Mouse (Mus musculus) WW6 (cell line): ENCODE data around the gene Tanc2.

Experiments
- DNase-seq: peaks from one replicate; pipeline ENCODE4 v3.0.0-alpha.2; 2013; ENCODE audit warnings: low read depth, low spot score

Gene Tanc2

DNA sequence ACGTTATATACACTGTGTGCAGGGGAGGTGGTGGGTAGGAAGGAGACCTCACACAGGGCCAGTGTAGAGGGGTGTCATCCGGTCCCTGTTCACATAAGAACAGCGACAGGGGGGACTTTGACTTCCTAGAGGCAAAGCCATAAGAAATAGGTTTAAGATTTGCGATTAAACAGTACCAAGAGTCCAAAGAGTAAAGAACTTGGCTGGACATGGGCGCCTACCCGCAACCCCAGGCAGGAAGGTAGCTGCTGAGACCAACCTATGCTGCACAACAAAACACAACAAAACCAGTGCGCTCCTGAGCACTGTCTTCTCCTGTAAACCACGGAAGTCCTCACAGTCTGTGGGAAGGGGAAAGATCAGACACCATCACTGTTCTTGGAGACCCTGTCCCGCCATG lies 362.3 kb downstream of the Tanc2 start:
- no peak for DNase-seq

DNA sequence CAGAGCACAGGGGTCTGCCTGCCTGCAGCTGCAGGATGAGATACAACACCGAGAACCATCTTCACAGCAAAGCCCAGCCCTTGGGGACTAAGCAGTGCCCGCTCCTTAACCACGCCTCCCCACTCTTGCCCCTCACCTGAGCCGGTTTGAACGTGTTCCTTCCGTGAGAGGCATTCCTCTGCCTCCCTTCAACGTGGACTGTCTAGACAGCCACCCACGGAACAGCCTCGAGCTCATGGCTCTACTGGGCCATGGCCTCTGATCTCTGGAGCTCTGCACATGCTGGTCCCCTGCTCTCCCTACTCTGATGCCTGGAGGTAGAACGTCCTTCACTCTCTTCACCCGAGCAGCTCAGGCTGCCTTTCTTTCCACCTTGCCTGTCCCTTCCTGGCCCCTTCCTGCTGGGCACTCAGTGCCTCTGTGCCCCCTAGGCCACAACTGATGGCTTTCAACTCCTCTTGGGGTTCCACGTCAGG lies 363.2 kb downstream of the Tanc2 start, which contains the start of gene Cyb561:
TSS of gene Cyb561 (minus strand) at position 426 of the 476 bp plus-strand sequence.
- DNase-seq, result no peak

GRCm38 (mm10) chr11:105953402-105953801 lies 363.6 kb downstream of the Tanc2 start:
- DNase-seq, result no peak

DNA sequence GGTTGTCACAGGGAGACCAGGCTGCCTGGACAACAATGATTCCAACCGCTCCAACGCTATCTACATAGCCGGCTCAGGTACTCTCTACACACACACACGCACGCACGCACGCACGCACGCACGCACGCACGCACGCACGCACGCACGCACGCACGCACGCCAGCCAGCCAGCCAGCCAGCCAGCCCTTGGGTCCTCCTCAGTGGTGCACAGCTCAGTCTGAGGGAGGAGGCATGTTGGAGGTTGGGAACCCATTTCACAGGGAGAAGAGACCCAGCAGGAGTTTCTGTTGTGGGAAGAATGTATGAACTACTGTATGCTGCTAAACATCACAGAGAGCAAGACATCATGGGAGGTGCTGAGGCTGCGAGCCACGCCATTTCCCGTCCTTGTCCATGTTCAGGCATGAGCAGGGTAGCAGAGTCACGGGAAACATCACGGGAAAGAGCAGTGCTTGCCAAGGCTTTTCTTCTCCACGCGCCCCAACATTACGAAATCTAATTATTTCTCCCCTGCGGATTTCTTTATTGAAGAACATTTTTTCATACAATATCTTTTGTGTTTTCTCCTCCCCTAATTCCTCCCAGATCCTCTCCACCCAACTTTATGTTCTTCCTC lies 366.1 kb downstream of the Tanc2 start:
- no peak for DNase-seq

DNA sequence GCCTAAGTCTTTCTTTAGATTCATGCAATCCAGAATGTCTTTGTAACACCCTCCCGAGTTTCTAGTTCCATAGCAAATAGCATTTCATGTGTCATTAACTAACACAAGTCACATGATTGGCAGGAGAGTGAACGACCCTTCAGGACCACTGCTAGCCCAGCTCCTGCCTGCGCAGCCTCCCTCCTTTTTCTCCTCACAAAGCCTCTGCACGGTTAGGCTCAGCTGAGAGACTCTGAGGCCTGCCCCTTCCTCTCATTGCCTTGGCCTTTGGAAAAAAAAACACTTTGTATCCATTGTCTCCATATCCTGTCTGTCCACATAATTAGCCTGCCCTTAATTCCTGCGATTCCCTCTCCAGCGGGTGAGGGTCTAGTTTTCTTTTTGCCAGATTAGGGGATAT lies 367.7 kb downstream of the Tanc2 start:
- DNase-seq, result no peak

- DNase-seq, result no peak
These were observed 368.8 kb downstream of the Tanc2 start for GRCm38 (mm10) chr11:105958566-105958965.

DNA sequence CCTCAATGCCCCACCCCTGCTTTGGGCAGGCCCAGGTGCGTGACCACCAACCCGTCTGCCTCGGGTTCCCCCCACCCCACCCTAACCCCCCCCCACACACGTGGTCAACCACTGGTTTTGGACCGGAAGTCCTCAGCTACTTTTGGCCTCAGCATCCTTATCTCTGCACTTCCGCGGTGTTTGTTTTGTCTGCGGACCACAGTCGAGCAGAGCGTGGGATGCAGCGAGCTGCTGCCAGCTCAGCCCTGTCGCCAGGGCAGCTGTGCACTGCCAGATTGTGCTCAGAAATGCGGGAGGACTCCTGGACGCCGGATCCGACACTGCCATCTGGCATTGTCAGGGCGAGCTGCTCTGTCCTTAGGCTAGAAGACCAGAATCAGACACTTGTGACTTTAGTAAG lies 369.6 kb downstream of the Tanc2 start:
- no peak for DNase-seq

DNA sequence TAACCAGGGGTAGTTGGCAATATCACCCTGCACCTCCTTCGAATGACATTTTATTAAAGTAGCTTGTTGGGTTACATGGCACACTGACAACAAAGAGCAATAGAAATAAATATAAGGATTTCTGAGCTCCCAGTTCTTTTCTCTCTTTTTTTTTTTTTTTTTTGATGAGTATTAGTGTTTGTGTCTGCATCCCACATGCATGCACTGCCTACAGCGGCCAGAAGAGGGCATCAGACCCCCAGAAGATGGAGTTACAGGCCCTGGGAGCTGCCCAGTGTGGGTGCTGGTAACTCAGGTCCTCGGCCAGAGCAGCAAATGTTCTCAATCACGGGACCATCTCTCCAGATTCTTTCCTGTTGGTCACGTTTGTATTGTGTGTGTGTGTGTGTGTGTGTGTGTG lies 374.9 kb downstream of the Tanc2 start:
- no peak for DNase-seq

GRCm38 (mm10) chr11:105966288-105966687 lies 376.5 kb downstream of the Tanc2 start:
- DNase-seq, result no peak

DNA sequence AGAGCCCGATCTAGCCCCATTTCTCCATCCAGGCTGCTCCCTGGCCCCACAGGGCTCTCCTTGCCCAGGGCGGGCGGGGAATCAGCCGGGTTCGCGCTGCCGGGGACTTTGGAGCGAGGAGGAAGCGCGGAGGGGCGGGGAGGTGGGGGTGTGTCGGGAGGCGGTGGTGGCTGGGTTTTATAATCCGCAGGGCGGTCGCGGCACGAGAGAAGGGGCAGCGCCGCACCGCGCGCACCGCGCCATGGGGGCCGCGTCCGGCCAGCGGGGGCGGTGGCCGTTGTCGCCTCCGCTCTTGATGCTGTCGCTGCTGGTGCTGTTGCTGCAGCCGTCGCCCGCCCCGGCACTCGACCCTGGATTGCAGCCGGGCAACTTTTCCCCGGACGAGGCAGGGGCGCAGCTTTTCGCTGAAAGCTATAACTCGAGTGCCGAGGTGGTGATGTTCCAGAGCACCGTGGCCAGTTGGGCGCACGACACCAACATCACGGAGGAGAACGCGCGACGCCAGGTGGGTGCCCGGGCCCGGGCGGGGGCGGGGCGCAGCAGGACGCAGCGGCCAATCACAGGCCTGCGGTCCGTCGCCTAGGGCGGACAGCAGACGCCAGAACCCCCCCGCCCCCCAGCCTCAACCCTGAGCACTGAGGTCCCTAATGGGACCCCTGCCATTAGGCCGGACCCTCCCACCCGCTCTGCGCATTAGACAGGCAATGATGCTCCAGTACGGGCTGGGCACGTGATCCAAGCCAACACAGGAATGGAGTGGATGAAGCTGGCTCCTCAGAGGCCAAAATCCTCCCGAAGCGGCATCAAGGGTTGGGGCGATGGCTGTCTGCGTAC lies 378.2 kb downstream of the Tanc2 start, which contains the start of gene Ace:
TSS of gene Ace (plus strand) at position 205 of the 834 bp plus-strand sequence.
- no peak for DNase-seq

DNA sequence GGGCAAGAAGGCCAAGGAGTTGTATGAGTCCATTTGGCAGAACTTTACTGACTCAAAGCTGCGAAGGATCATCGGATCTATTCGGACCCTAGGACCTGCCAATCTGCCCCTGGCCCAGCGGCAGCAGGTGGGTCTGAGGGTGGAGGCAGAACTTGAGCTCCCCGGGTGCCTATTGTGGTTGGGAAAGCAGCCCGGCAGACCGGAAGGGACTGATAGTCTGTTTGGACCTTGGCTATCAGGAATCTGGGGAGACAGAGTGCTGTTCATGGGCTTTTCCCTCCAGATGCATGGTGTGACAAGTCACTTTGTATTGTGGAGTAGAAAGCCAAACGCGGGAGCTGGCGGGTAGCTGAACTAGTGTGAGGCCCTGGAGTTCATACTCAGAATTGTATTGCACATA lies 379.2 kb downstream of the Tanc2 start:
- DNase-seq, result no peak

DNA sequence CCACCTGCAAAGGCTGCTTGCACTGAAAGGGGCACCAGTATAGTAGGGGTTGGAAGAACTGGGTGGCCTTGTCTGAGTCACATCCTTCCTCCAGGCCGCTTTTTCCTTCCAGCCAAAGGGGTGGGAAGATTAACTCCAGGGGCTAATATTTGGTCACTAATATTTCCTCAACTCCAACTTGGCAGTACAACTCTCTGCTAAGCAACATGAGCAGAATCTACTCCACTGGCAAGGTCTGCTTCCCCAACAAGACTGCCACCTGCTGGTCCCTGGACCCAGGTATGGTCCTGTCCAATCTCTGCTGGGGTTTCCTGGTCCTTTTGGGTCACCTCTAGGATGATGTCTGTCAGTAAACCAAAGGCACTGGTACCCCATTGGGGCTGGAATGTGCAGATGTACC lies 379.7 kb downstream of the Tanc2 start:
- DNase-seq, result no peak

DNA sequence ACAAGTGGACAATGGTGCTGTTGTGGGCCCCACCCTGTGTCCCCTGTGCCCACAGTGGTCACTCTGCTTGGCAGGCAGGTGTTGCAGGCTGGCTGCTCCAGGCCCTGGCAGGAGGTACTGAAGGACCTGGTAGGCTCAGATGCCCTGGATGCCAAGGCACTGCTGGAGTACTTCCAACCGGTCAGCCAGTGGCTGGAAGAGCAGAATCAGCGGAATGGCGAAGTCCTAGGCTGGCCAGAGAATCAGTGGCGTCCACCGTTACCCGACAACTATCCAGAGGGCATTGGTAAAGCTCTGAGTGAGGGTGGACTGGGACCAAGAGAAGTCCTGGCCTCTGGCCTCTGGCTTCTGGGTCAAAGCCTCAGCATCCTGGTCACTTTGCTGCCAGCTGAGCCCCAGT lies 384.8 kb downstream of the Tanc2 start:
- no peak for DNase-seq

DNA sequence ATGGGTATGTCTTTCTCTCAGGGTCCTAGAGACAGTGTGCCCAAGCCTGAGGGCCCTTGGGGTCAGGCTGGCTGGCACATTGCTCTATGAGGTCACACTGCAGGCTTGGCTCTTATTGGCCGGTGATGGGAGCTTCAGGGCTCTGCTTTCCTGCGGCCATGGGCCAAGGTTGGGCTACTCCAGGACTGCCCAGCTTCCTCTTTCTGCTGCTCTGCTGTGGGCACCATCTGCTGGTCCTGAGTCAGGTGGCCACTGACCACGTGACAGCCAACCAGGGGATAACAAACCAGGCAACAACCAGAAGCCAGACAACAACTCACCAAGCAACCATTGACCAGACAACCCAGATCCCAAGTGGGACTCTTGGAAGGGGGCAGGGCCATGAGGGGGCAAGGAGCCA lies 385.3 kb downstream of the Tanc2 start:
- DNase-seq, result no peak

DNA sequence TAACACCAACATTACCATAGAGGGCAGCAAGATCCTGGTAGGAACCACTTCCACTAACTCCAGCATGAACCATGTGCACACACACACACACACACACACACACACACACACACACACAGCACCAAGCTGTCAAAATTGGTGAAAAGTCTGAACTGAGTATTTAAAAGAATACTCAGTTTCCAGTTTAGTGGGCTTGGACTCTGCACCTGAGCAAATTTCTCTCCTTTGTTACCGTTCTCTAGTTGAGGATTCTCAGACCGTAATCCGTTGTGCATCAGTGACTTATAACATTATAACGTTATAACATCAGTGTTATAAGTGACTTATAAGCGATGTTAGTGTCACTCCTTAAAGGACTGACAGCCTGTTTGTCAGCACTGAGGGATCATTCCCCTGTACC lies 385.9 kb downstream of the Tanc2 start:
- no peak for DNase-seq

GRCm38 (mm10) chr11:105978232-105978631 lies 388.4 kb downstream of the Tanc2 start:
- no peak for DNase-seq

DNA sequence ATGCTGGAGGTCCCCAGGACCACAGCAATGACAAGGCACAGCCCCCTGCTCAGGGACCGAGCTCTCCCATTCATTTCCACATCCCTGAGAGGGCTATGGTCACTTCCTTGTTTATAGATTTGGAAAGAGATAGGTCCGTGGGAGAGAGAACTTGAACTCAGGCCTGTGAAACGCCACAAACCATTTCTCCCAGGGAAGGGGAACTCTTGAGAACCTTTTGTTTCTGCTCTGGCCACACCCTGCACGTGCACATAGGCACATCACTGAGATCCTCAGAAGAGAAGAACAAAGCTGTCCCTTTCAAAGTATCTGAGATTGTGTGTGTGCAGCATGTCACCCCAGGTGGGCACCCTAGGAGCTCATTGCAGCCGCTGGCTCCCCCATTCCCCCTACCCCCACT lies 388.8 kb downstream of the Tanc2 start:
- no peak for DNase-seq
